Comparison of ENCODE assay signal across 22 mouse cellular contexts in genomic region chr19:36109318-36109944, GRCm38 (mm10). TPM values are rescaled to one million over a fixed set of nuclear protein-coding genes. Genes with fewer than 3 reads are reported as not detected.
DNase-seq lines count a peak whose midpoint lies in the region; ATAC-seq and TF ChIP-seq lines count a peak whose summit lies in the region.
"Had no signal": no experiment of that assay in that cellular context is flagged by ENCODE, and none has a peak within 500 bp of the region (broad histone marks: within the 10 kb centered on the region; RNA-seq: fewer than 3 reads in every experiment).

No protein-coding gene starts in this region.

- WGBS in hindbrain, embryonic 13.5 days, result 59% methylated on average over 26 of the region's 26 CpGs
- WGBS in hindbrain, embryonic 10.5 days, result 74% methylated on average over 26 of the region's 26 CpGs
- 59% methylated on average over 26 of the region's 26 CpGs for WGBS in lung, postnatal 0 days
- 65% methylated on average over 26 of the region's 26 CpGs for WGBS in midbrain, embryonic 16.5 days

- peaks cover 6% of the 10 kb centered on the region; the same call in 1 of the 2 replicates for H3K27me3 ChIP-seq in hindbrain, embryonic 13.5 days
- H3K27me3 ChIP-seq in hindbrain, embryonic 10.5 days (ENCODE audit: insufficient read depth, poor library complexity, severe bottlenecking), result peaks cover 31% of the 10 kb centered on the region; the same call in 1 of the 2 replicates
- H3K27me3 ChIP-seq in lung, postnatal 0 days (replicated peaks; ENCODE audit: insufficient read depth, low read length), result no peaks in the 10 kb centered on the region
- no peaks in the 10 kb centered on the region for H3K27me3 ChIP-seq in midbrain, embryonic 16.5 days (ENCODE audit: control insufficient read depth, insufficient read depth, low read depth, low read length)
- H3K27me3 ChIP-seq: heart, embryonic 12.5 days; liver, embryonic 13.5 days; neural tube, embryonic 13.5 days; Patski had no signal

- H3K9ac ChIP-seq in hindbrain, embryonic 13.5 days, result no peak overlapping the region
- H3K9ac ChIP-seq in lung, postnatal 0 days (replicated peaks; ENCODE audit: low read depth), result no peak overlapping the region
- H3K9ac ChIP-seq in midbrain, embryonic 16.5 days (ENCODE audit: low read depth, low read length), result peak overlapping the region; percentile 30; the same call in 1 of the 2 replicates
- H3K9ac ChIP-seq: heart, embryonic 12.5 days; kidney, embryonic 15.5 days; limb, embryonic 12.5 days; liver, embryonic 13.5 days; neural tube, embryonic 13.5 days had no signal

- intact Hi-C loops in left cerebral cortex, postnatal 10 days (cut with DNase I), result no loop called here

- H3K36me3 ChIP-seq in hindbrain, embryonic 13.5 days, result peaks cover 4% of the 10 kb centered on the region; the same call in 1 of the 2 replicates
- peaks cover 13% of the 10 kb centered on the region for H3K36me3 ChIP-seq in hindbrain, embryonic 10.5 days
- no peaks in the 10 kb centered on the region for H3K36me3 ChIP-seq in lung, postnatal 0 days (ENCODE audit: insufficient read depth, low read length)
- no peaks in the 10 kb centered on the region for H3K36me3 ChIP-seq in midbrain, embryonic 16.5 days (ENCODE audit: control insufficient read depth, insufficient read depth, low read length)
- H3K36me3 ChIP-seq: liver, embryonic 13.5 days had no signal

- H3K4me2 ChIP-seq in hindbrain, embryonic 13.5 days, result peak overlapping the region; percentile 16; the same call in 1 of the 2 replicates
- peak overlapping the region; percentile 22; the same call in 1 of the 2 replicates for H3K4me2 ChIP-seq in lung, postnatal 0 days (replicated peaks; ENCODE audit: low read depth, low read length)
- peak overlapping the region; percentile 43 for H3K4me2 ChIP-seq in midbrain, embryonic 16.5 days (ENCODE audit: low read length)
- H3K4me2 ChIP-seq: heart, embryonic 12.5 days; kidney, embryonic 15.5 days; limb, embryonic 12.5 days; liver, embryonic 13.5 days; neural tube, embryonic 13.5 days had no signal

- H3K9me3 ChIP-seq in hindbrain, embryonic 13.5 days, result no peaks in the 10 kb centered on the region
- no peaks in the 10 kb centered on the region for H3K9me3 ChIP-seq in hindbrain, embryonic 10.5 days
- no peaks in the 10 kb centered on the region for H3K9me3 ChIP-seq in lung, postnatal 0 days (ENCODE audit: low read length)
- H3K9me3 ChIP-seq in midbrain, embryonic 16.5 days (replicated peaks; ENCODE audit: control insufficient read depth, low read length, poor library complexity, severe bottlenecking), result no peaks in the 10 kb centered on the region
- H3K9me3 ChIP-seq: forebrain, embryonic 10.5 days; heart, embryonic 12.5 days; kidney, embryonic 15.5 days; limb, embryonic 12.5 days; liver, embryonic 13.5 days; neural tube, embryonic 13.5 days had no signal

- no peak for TF ChIP-seq CTCF in lung, postnatal 0 days (IDR thresholded peaks at IDR 0.05)
- TF ChIP-seq CTCF in cortical plate, adult 2 months (IDR thresholded peaks at IDR 0.05; ENCODE audit: extremely low read depth, insufficient read depth, low read length), result no peak

- TF ChIP-seq EP300 in lung, postnatal 0 days (IDR thresholded peaks at IDR 0.05), result no peak

- no peak overlapping the region for H3K27ac ChIP-seq in hindbrain, embryonic 13.5 days
- no peak overlapping the region for H3K27ac ChIP-seq in hindbrain, embryonic 10.5 days
- no peak overlapping the region for H3K27ac ChIP-seq in lung, postnatal 0 days (ENCODE audit: low read length)
- H3K27ac ChIP-seq in cortical plate, adult 2 months (ENCODE audit: insufficient read depth, low read length), result no peak overlapping the region
- no peak overlapping the region for H3K27ac ChIP-seq in midbrain, embryonic 16.5 days (ENCODE audit: low read length)
- H3K27ac ChIP-seq: forebrain, embryonic 10.5 days; kidney, embryonic 15.5 days; limb, embryonic 12.5 days; liver, embryonic 13.5 days; macrophage; neural tube, embryonic 13.5 days had no signal

- DNase-seq in hindbrain, embryonic 10.5 days (ENCODE audit: low spot score), result no peak
- DNase-seq in lung, postnatal 0 days (ENCODE audit: low spot score), result peak; percentile 5
- no peak for DNase-seq in lung, adult 18-20 months
- DNase-seq in left cerebral cortex, postnatal 10 days (ENCODE audit: extremely low spot score in 1 of 2, low spot score in 2 of 2), result no peak
- DNase-seq: adrenal gland, postnatal 36 days; cerebellum, adult 8-10 months; gastrocnemius, postnatal 36 days; heart, postnatal 36 days; liver, embryonic 13.5 days; thymus, adult 2 months had no signal

- peaks cover 10% of the 10 kb centered on the region; the same call in 1 of the 2 replicates for H3K4me1 ChIP-seq in hindbrain, embryonic 13.5 days (replicated peaks)
- H3K4me1 ChIP-seq in hindbrain, embryonic 10.5 days (replicated peaks), result peaks cover 22% of the 10 kb centered on the region
- H3K4me1 ChIP-seq in lung, postnatal 0 days (ENCODE audit: insufficient read depth, low read depth, low read length), result no peaks in the 10 kb centered on the region
- H3K4me1 ChIP-seq in cortical plate, adult 2 months (ENCODE audit: control insufficient read depth, insufficient read depth, low read length), result no peaks in the 10 kb centered on the region
- H3K4me1 ChIP-seq in midbrain, embryonic 16.5 days (ENCODE audit: control insufficient read depth, insufficient read depth, low read length), result 0 out of 2 replicates have a peak, but pooled peaks cover 5% of the 10 kb centered on the region
- H3K4me1 ChIP-seq: limb, embryonic 12.5 days; liver, embryonic 13.5 days had no signal

- no peak for TF ChIP-seq POLR2A in cortical plate, adult 2 months (IDR thresholded peaks at IDR 0.05; ENCODE audit: extremely low read depth, insufficient read depth, low read length)

- H3K4me3 ChIP-seq in hindbrain, embryonic 13.5 days, result no peak overlapping the region
- no peak overlapping the region for H3K4me3 ChIP-seq in hindbrain, embryonic 10.5 days
- H3K4me3 ChIP-seq in lung, postnatal 0 days (ENCODE audit: low read depth, low read length), result no peak overlapping the region
- peak overlapping the region; percentile 26 for H3K4me3 ChIP-seq in cortical plate, adult 2 months (ENCODE audit: insufficient read depth, low read length)
- peak overlapping the region; percentile 26 for H3K4me3 ChIP-seq in midbrain, embryonic 16.5 days (ENCODE audit: low read depth, low read length)
- H3K4me3 ChIP-seq: forebrain, embryonic 10.5 days; heart, embryonic 12.5 days; kidney, embryonic 15.5 days; limb, embryonic 12.5 days; liver, embryonic 13.5 days; neural tube, embryonic 13.5 days had no signal

- ATAC-seq in hindbrain, embryonic 13.5 days (ENCODE audit: low FRiP score), result no peak
- no peak for ATAC-seq in lung, postnatal 0 days
- ATAC-seq in midbrain, embryonic 16.5 days, result peak; percentile 74
- ATAC-seq: intestine, embryonic 16.5 days had no signal

RNA-seq across cellular contexts. Expression of gene Ankrd1, which starts 10.5 kb away (rescaled TPM):
- polyA plus RNA-seq in hindbrain, embryonic 13.5 days (2015; fragmentation: Nextera tagmentation; extraction: Ambion mirVana), result 0.14 and 0.35 TPM in 2 replicates
- polyA plus RNA-seq in hindbrain, embryonic 10.5 days (2016; fragmentation: Nextera tagmentation; extraction: Ambion mirVana), result 0.51 TPM in 1 of 2 replicates, not detected in the other
- polyA plus RNA-seq in lung, postnatal 0 days (2015; fragmentation: Nextera tagmentation; extraction: Ambion mirVana), result 2.2 and 7.4 TPM in 2 replicates
- 0.10 TPM in 1 of 2 replicates, not detected in the other for polyA plus RNA-seq in cortical plate, adult 2 months (2012; rRNA removed)
- not detected in 2 replicates for polyA plus RNA-seq in midbrain, embryonic 16.5 days (2015; fragmentation: Nextera tagmentation; extraction: Ambion mirVana)
- under 1 TPM in 1 of 2 experiments, not detected in 1; 0.17 TPM for total RNA-seq in left cerebral cortex, postnatal 10 days (2021)
- total RNA-seq: adrenal gland, postnatal 36 days; left cerebral cortex, adult 18-20 months had no signal
- polyA plus RNA-seq: forebrain, embryonic 10.5 days; macrophage had no signal

RNA-seq across cellular contexts. Expression of gene Rpp30, which starts 25.9 kb away (rescaled TPM):
- polyA plus RNA-seq in hindbrain, embryonic 13.5 days (2015; fragmentation: Nextera tagmentation; extraction: Ambion mirVana), result 75.1 and 78.1 TPM in 2 replicates
- 113 and 121 TPM in 2 replicates for polyA plus RNA-seq in hindbrain, embryonic 10.5 days (2016; fragmentation: Nextera tagmentation; extraction: Ambion mirVana)
- polyA plus RNA-seq in lung, postnatal 0 days (2015; fragmentation: Nextera tagmentation; extraction: Ambion mirVana), result 34.7 and 36.9 TPM in 2 replicates
- polyA plus RNA-seq in cortical plate, adult 2 months (2012; rRNA removed), result 21.0 and 21.8 TPM in 2 replicates
- polyA plus RNA-seq in midbrain, embryonic 16.5 days (2015; fragmentation: Nextera tagmentation; extraction: Ambion mirVana), result 66.6 and 73.3 TPM in 2 replicates
- 10 to 100 TPM; 18.5 to 20.7 TPM for total RNA-seq in left cerebral cortex, postnatal 10 days (2021)

RNA-seq across cellular contexts. Expression of gene Htr7, which starts 52.1 kb away (rescaled TPM):
- polyA plus RNA-seq in hindbrain, embryonic 13.5 days (2015; fragmentation: Nextera tagmentation; extraction: Ambion mirVana), result 8.3 and 8.8 TPM in 2 replicates
- 0.81 and 0.86 TPM in 2 replicates for polyA plus RNA-seq in hindbrain, embryonic 10.5 days (2016; fragmentation: Nextera tagmentation; extraction: Ambion mirVana)
- polyA plus RNA-seq in lung, postnatal 0 days (2015; fragmentation: Nextera tagmentation; extraction: Ambion mirVana), result not detected in 2 replicates
- polyA plus RNA-seq in cortical plate, adult 2 months (2012; rRNA removed), result 7.7 TPM in 2 replicates
- polyA plus RNA-seq in midbrain, embryonic 16.5 days (2015; fragmentation: Nextera tagmentation; extraction: Ambion mirVana), result 10.2 and 11.7 TPM in 2 replicates
- total RNA-seq in left cerebral cortex, postnatal 10 days (2021), result 10 to 100 TPM; 14.1 to 16.0 TPM
- polyA plus RNA-seq: liver, embryonic 13.5 days; Patski had no signal

Comparison
In these comparisons a context has a peak if more than half of its experiments do, and no peak if none do; other contexts are left out.
1. H3K4me3 ChIP-seq: peak in cortical plate, adult 2 months (single experiment) and midbrain, embryonic 16.5 days (single experiment); none in hindbrain, embryonic 13.5 days (single experiment), hindbrain, embryonic 10.5 days (single experiment) and lung, postnatal 0 days (single experiment).
2. Peak in every context shown above with its lines, with median percentiles within 50 percentile points of each other: H3K4me2 ChIP-seq.